Mouse (Mus musculus): Measurements from ENCODE around the gene Prps1.

- TF ChIP-seq CTCF (IDR thresholded peaks at IDR 0.05; ENCODE audit: low read depth, low read length) (no peak), GATA1 (IDR thresholded peaks at IDR 0.05; ENCODE audit: borderline replicate concordance, low read length) (no peak)
Observed at GRCm38 (mm10) chrX:140518351-140518750, 61.9 kb downstream of the Prps1 start.

Measured in G1E (cell line).